Mouse (Mus musculus): ENCODE measurements at regions not wholly inside any gene's neighbourhood (a gene's known extent, or its start where the extent isn't known, plus 50 kb on each side); places are given as distances from the start of the nearest gene placed in this dataset.

GRCm38 (mm10) chr1:76786871-76787270 lies 728.0 kb downstream of the Epha4 start:
- DNase-seq, result no peak
- intact Hi-C loops (cut with DNase I), result no loop called here

GRCm38 (mm10) chr1:76793438-76793837 lies 721.5 kb downstream of the Epha4 start:
- no peak for DNase-seq

DNA sequence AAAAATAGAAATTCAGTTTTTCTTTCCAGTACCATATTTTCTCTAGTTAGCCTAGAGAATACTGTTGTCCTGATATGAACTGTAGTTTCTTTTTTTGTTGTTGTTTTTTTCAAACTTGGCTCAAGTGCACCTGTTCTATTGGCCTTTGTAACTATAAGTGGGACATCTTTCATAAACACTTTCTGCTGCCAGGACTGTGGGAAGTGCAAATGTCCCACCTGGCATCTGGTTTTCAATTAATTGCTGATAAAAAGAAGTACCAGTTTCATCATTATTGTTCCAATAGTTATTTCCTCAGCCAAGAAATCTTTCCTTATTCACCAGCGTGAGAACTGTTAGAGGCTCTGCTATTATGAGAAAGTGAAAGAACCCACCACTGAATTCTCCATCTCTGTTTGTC lies 695.0 kb downstream of the Epha4 start:
- intact Hi-C loops (cut with DNase I), result no loop called here
- no peak for DNase-seq

More at GRCm38 (mm10) chr1:76793438-76793837, 721.5 kb downstream of the Epha4 start:
- intact Hi-C loops (cut with DNase I), result no loop called here

GRCm38 (mm10) chr1:76821610-76822009 lies 693.3 kb downstream of the Epha4 start:
- intact Hi-C loops (cut with DNase I), result no loop called here
- DNase-seq, result no peak

DNA sequence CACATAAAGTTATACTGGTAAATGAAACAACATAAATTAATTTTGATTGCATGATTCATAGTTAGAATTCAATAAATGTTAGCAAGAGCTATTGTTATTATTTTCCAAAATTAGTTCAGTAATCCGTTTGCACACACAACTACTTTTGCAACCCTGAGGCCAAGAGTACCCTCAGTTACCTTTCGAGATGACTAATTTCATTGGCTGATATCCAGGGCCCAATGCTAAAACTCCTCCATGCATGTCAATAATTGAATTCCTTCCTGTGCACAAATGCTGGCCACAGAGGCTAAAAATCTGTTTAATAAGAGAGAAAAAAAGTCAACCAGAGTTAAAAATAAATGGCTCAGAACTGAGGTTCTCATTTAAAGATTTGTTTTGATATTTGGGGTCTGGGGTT lies 685.2 kb downstream of the Epha4 start:
- intact Hi-C loops (cut with DNase I), result no loop called here
- no peak for DNase-seq

GRCm38 (mm10) chr1:76832311-76832710 lies 682.6 kb downstream of the Epha4 start:
- no peak for DNase-seq
- intact Hi-C loops (cut with DNase I), result no loop called here

GRCm38 (mm10) chr1:76835028-76835683 lies 679.7 kb downstream of the Epha4 start:
- intact Hi-C loops (cut with DNase I), result no loop called here
- DNase-seq, result no peak

DNA sequence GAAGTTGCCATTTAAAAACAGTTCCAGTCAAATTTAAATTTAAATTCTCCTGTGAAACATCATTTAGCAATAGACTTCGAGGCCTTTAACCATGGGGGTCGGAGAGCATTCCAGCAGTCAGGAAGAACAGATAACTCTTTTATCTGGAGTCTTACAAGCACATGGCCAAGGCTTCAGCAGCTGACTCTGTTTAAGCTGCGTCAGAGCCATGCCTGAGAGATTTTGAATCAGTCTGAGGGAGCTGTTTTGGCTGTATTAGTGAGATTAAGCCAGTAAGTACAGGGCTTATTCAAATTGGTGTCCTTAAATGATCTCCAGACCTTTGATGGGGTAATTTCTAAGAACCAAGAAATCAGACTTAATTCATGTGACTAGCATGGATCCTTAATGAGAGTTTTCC lies 665.5 kb downstream of the Epha4 start:
- intact Hi-C loops (cut with DNase I), result no loop called here
- no peak for DNase-seq

DNA sequence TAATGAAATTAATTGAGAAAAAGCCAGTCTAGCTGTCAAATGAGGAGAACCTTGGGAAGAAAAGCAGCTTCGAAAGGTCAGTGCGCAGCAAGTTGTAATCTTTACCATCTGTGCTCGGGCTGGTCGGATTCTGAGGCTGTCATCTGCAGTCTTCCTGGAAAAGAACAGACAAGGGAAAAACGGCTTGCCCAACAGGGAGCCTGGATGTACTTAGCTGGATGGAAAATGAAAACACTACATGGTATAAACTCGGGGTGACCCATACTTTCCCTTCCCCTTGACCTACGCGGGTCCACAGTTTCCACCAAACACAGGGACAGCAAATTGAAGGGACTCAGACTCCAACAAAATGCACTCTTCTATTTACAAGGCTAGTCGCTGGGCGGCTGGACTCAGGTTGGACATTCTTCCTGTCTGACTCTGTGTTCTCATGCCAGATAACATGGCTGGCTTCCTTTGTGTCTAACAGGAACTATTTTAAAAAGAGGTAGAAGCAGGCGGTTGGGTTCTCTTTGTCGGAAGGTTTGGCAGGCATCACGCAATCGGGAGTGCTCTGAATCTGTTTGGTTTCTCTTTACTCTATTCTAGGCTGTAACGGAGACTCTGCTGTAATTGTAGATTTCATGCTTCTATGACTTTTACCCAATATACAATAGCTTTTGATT lies 648.5 kb downstream of the Epha4 start:
- no peak for DNase-seq
- intact Hi-C loops (cut with DNase I), result no loop called here

- DNase-seq, result no peak
- intact Hi-C loops (cut with DNase I), result no loop called here
These were observed 641.7 kb downstream of the Epha4 start for GRCm38 (mm10) chr1:76873207-76873606.

DNA sequence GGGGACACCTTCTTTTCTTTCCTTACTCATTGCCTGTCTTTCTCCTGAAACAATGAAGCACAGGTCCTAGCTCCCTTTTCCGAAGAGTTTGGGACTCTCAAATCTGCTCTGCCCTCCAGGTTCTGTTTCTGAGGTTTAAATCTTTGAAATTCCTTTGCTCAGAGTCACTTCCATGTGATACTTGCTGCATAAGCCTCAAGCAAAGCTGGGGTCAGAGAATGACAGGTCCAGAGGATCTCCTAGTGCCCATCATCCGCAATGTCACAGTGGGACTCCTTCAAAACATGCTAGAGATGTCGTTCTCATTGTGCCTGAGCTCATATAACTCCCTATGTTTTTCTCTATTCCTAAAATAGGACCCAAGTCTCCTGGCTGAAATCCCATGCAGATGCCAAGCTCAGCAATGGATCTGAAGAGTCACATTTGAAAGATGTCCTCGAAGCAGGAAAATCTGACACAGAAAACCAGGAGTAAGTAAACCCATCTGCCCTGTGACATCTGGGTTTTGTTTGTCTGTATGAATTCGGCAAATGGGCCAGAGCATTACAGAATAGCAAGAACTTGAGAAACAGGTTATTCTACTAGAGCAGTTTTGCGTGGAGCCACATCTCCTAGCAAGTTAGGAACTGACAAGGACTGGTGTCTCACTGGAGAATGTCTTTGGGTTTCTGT lies 634.6 kb downstream of the Epha4 start:
- intact Hi-C loops (cut with DNase I), result no loop called here
- DNase-seq, result no peak

DNA sequence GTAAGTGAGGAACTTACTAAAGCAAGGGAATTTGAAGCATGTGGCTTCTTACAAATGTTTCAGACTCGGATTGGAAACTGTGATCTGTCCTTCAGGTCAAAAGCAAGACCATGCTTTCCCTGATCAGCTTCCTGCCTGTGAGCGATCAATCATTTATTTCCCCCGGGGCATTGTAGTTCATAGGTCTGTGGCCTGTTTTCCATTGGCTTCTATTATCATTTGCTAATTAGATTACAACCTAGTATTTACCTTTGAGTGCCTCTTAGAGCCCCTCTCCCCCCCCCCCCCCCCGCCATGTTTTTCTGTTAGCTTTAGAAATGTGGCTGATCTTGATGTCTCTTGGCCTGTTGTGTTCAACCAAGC lies 634.1 kb downstream of the Epha4 start:
- intact Hi-C loops (cut with DNase I), result no loop called here
- no peak for DNase-seq

DNA sequence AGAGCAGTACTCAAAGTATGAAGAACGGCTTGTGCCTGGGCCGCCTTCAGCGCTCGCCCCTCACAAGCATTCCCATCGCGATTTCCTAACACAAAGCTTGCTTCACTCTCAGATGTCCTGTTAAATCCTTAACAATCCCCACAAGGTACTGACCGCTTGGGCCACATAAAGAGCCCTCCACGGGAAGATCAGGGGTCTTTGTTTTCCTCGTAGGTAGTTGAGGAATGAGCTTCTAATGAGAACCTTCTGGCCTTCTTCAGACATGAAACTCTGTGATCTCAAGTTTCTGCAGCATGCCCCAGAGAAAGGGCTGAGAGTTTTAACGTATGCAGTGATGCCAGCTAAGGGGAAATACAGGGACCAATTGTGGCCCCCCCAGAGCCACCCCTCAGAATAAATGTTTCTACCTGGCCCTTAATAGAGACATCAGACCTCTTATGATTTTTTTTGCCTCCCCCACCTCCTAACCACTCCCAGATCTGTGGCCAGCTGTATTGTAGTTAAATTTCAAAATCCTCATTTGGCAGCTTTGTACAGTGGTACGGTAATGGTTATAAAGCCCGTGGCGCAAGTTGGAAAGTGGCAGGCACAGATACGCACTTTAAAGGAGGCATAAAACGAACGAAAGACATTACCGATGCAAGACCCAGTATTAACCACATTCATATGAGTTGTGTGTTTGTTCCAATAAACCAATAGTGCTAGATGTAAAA lies 618.6 kb downstream of the Epha4 start:
- no peak for DNase-seq
- intact Hi-C loops (cut with DNase I), result no loop called here

GRCm38 (mm10) chr1:76897431-76897830 lies 617.5 kb downstream of the Epha4 start:
- no peak for DNase-seq
- intact Hi-C loops (cut with DNase I), result no loop called here

DNA sequence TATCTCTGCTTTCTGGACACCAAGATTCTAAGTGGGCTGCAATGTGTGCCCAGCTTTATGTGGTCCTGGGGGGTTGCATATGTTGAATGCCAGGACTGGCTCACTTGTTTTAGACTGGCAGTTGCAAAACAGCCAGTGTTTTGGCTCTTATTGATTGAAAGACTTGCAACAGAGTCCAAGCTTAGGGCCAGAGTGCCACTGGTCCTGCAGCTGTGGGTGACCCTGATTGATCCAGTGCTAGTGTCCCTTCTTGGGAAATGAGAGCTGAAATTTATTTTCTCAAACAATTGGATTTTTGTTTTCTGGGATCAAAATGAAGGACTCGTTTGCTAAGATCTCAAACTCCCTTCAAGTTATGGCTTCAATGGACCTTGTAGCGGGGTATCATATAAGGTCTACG lies 603.4 kb downstream of the Epha4 start:
- intact Hi-C loops (cut with DNase I), result no loop called here
- no peak for DNase-seq

GRCm38 (mm10) chr1:76919541-76919940 lies 595.3 kb downstream of the Epha4 start:
- DNase-seq, result no peak
- intact Hi-C loops (cut with DNase I), result no loop called here

DNA sequence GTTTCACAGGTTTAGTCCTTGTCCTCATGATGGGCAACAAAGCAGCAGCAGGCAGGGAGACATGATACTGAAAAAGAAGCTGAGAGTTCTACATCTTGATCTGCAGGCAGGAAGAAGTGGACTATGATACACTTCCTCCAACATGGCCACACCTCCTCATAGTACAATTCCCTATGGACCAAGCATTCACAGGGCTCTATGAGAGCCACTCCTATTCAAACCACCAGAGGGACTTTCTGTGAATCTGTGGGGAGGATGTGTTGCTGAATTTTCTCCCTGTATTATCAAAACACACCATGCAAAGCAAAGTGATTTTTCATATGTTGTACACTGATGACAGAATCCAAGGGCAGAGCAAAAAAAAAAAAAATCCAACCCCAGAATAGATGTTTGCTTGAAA lies 594.3 kb downstream of the Epha4 start:
- intact Hi-C loops (cut with DNase I), result no loop called here
- no peak for DNase-seq

DNA sequence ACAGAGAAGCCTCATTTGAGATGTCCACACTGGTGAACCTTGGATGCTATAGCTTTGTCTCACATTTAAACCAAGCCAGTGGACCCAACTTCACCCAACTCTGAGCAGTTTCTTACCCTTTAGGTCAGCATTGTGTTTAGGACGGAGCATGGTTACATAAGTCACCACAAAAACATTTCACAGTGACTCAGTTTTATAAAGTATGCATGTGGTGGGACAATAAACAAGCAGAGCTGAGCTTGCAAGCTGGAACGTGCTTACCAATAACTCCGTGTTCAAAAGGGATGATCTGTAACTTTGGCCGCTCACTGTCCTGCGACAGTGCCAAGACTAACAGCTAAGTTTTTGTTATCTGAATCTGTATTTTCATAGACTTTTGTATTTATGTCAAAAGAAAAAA lies 587.8 kb downstream of the Epha4 start:
- no peak for DNase-seq
- intact Hi-C loops (cut with DNase I), result no loop called here

DNA sequence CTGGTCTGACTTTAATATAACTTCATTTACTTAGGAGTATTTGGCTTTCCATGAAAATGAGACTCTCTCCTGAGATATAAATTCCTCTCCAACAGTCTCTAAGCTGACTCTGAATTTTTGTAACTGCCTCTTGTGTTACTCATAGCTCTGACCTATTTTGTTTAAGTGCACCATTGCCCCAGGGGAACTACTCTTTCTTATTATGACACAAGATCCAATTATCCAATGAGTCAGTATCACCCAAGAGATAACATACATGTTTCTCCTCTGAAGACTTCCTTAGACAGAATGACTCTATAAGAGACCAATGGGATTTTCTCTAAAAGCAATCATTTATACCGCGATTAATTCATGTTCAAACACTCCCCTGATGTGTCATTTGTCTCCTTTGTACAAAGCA lies 586.9 kb downstream of the Epha4 start:
- intact Hi-C loops (cut with DNase I), result no loop called here
- DNase-seq, result no peak

GRCm38 (mm10) chr1:76933460-76933859 lies 581.4 kb downstream of the Epha4 start:
- no peak for DNase-seq
- intact Hi-C loops (cut with DNase I), result no loop called here

- DNase-seq, result peak; percentile 30 to 50
- intact Hi-C loops (cut with DNase I), result loop anchor here (5.0 to 10.0 kb wide), 3 partner anchors 105 to 1008 kb away; partner anchors contain the start of gene Epha4
These were observed 572.2 kb downstream of the Epha4 start for GRCm38 (mm10) chr1:76942730-76943129.
